Mouse (Mus musculus) kidney, adult 10 weeks (tissue): Measurements from ENCODE around the gene Slc27a3. TPM values are rescaled to one million over a fixed set of nuclear protein-coding genes. Genes with fewer than 3 reads are reported as not detected.

Experiments used
- polyA plus RNA-seq: library from polyadenylated mRNA; stranded (reverse); fragments of 350-450 nt; fragmentation: Illumina TruSeq; extraction: RNeasy Lipid Tissue Mini Kit (QIAGEN cat#74804); gene quantifications from one replicate; pipeline ENCODE4 v1.2.3, GENCODE M21; 2014; ENCODE audit warnings: low read depth, low replicate concordance

Slc27a3 gene
- polyA plus RNA-seq, result not detected

GRCm38 (mm10) chr3:90389511-90390490 is at the start of gene Slc27a3:
Gene Slc27a3 (minus strand): TSS chr3:90389938.

GRCm38 (mm10) chr3:90433381-90434020 is 43.8 kb upstream of the Slc27a3 start, which contains the start of gene Ints3:
Gene Ints3 (minus strand): TSS chr3:90433622.

Other genes with a start within 250 kb of the Slc27a3 start
- 1,276 TPM for gene Rps27, start 176.3 kb downstream of the Slc27a3 start, polyA plus RNA-seq
- 6.3 TPM for gene Rab13, start 176.2 kb downstream of the Slc27a3 start, polyA plus RNA-seq
- gene Jtb, start 158.3 kb downstream of the Slc27a3 start, polyA plus RNA-seq, result 143 TPM
- gene Creb3l4, start 146.4 kb downstream of the Slc27a3 start, polyA plus RNA-seq, result 0.32 TPM
- 60.1 TPM for gene Slc39a1, start 141.8 kb downstream of the Slc27a3 start, polyA plus RNA-seq
- gene Crtc2, start 135.8 kb downstream of the Slc27a3 start, polyA plus RNA-seq, result 6.4 TPM
- 0.69 TPM for gene Dennd4b, start 124.8 kb downstream of the Slc27a3 start, polyA plus RNA-seq
- gene Gatad2b, start 96.8 kb downstream of the Slc27a3 start, polyA plus RNA-seq, result 25.6 TPM
- gene Ints3, start 43.7 kb upstream of the Slc27a3 start, polyA plus RNA-seq, result 10.3 TPM
- gene Npr1, start 75.9 kb upstream of the Slc27a3 start, polyA plus RNA-seq, result 16.3 TPM
- gene Ilf2, start 86.2 kb upstream of the Slc27a3 start, polyA plus RNA-seq, result 49.2 TPM
- 60.7 TPM for gene Snapin, start 101.1 kb upstream of the Slc27a3 start, polyA plus RNA-seq
- gene Chtop, start 119.6 kb upstream of the Slc27a3 start, polyA plus RNA-seq, result 113 TPM
- 244 TPM for gene S100a1, start 124.5 kb upstream of the Slc27a3 start, polyA plus RNA-seq
- 9.5 TPM for gene S100a13, start 124.5 kb upstream of the Slc27a3 start, polyA plus RNA-seq
- gene S100a14, start 136.9 kb upstream of the Slc27a3 start, polyA plus RNA-seq, result not detected
- 42.3 TPM for gene S100a16, start 147.3 kb upstream of the Slc27a3 start, polyA plus RNA-seq
- not detected for gene S100a3, start 170.6 kb upstream of the Slc27a3 start, polyA plus RNA-seq
- gene S100a2, start 200.3 kb upstream of the Slc27a3 start, polyA plus RNA-seq, result not detected
- not detected for gene Gm42674, start 212.0 kb upstream of the Slc27a3 start, polyA plus RNA-seq
- 4.2 TPM for gene S100a4, start 213.8 kb upstream of the Slc27a3 start, polyA plus RNA-seq
- not detected for gene S100a5, start 218.6 kb upstream of the Slc27a3 start, polyA plus RNA-seq
- gene S100a6, start 222.9 kb upstream of the Slc27a3 start, polyA plus RNA-seq, result 28.2 TPM